Mouse (Mus musculus) urinary bladder, postnatal 25 days (tissue): ENCODE data around the gene Arf3.
"Not testable (repeated sequence)": the region's sequence is repeated elsewhere in the genome, so short reads cannot be mapped to it uniquely, and the experiment has no call there.

ENCODE experiments used
- DNase-seq: peaks from one replicate; pipeline ENCODE4 v3.0.0; 2022; ENCODE audit warnings: low spot score

Gene Arf3

GRCm38 (mm10) chr15:98753021-98753423 is 10.0 kb downstream of the Arf3 start:
- no peak for DNase-seq

- no peak for DNase-seq
Measured at GRCm38 (mm10) chr15:98749093-98749492, 13.9 kb downstream of the Arf3 start.

- no peak for DNase-seq
Measured at GRCm38 (mm10) chr15:98747296-98747695, 15.7 kb downstream of the Arf3 start.

GRCm38 (mm10) chr15:98746344-98746965 is 16.6 kb downstream of the Arf3 start:
- no peak for DNase-seq

- DNase-seq: not testable (repeated sequence)
Measured at GRCm38 (mm10) chr15:98743863-98744262, 19.2 kb downstream of the Arf3 start.

- no peak for DNase-seq
Measured at GRCm38 (mm10) chr15:98742766-98743428, 20.1 kb downstream of the Arf3 start.

- DNase-seq: no peak
Measured at GRCm38 (mm10) chr15:98740219-98740618, 22.8 kb downstream of the Arf3 start.

GRCm38 (mm10) chr15:98738796-98739195 is 24.2 kb downstream of the Arf3 start:
- no peak for DNase-seq

- DNase-seq: peak; percentile 22
Measured at GRCm38 (mm10) chr15:98737881-98738280, 25.1 kb downstream of the Arf3 start.

- no peak for DNase-seq
Measured at GRCm38 (mm10) chr15:98736521-98736920, 26.5 kb downstream of the Arf3 start.

- DNase-seq: no peak
Measured at GRCm38 (mm10) chr15:98733976-98734566, 28.9 kb downstream of the Arf3 start.

- no peak for DNase-seq
Measured at GRCm38 (mm10) chr15:98733370-98733769, 29.6 kb downstream of the Arf3 start.

- DNase-seq: no peak
Measured at GRCm38 (mm10) chr15:98732006-98732531, 30.9 kb downstream of the Arf3 start.

GRCm38 (mm10) chr15:98730790-98731189 is 32.2 kb downstream of the Arf3 start:
- no peak for DNase-seq

GRCm38 (mm10) chr15:98729791-98730545 is 33.0 kb downstream of the Arf3 start:
- no peak for DNase-seq

- DNase-seq: no peak
Measured at GRCm38 (mm10) chr15:98728366-98728765, 34.6 kb downstream of the Arf3 start.

GRCm38 (mm10) chr15:98727443-98728321 is 35.3 kb downstream of the Arf3 start, which contains the start of gene Fkbp11:
Fkbp11 (minus strand) TSS chr15:98728198.
- DNase-seq: peak; percentile 38

GRCm38 (mm10) chr15:98726746-98727145 is 36.3 kb downstream of the Arf3 start:
- DNase-seq: no peak

- no peak for DNase-seq
Measured at GRCm38 (mm10) chr15:98726079-98726478, 36.9 kb downstream of the Arf3 start.

GRCm38 (mm10) chr15:98724441-98724840 is 38.6 kb downstream of the Arf3 start:
- DNase-seq: no peak

- DNase-seq: no peak
Measured at GRCm38 (mm10) chr15:98722854-98723253, 40.2 kb downstream of the Arf3 start.
